Mouse (Mus musculus) lung, embryonic 15.5 days (tissue): Measurements from ENCODE around the gene Moxd1. TPM values are rescaled to one million over a fixed set of nuclear protein-coding genes. Genes with fewer than 3 reads are reported as not detected.
"Not testable (repeated sequence)": the region's sequence is repeated elsewhere in the genome, so short reads cannot be mapped to it uniquely, and the experiment has no call there.

Source experiments
- ATAC-seq: fragments of 200-750 bp; cut with Nextera tagmentation; 2 replicates; pipeline ENCODE4 v1.8.0; 2017; ENCODE audit warnings: moderate number of reproducible peaks, borderline replicate concordance; ENCODE audit not compliant: low FRiP score, low TSS enrichment; ENCODE audit errors: extremely low read depth
- H3K27ac ChIP-seq: fragments of 300-500 bp; sonication (generic); 2 replicates; pipeline ENCODE4 v1.5.1; 2015; ENCODE audit warnings: moderate library complexity, mild to moderate bottlenecking, inconsistent platforms
- H3K27me3 ChIP-seq: fragments of 300-500 bp; sonication (generic); 2 replicates; pipeline ENCODE4 v1.6.1; 2015; ENCODE audit warnings: inconsistent platforms
- H3K36me3 ChIP-seq: fragments of 300-500 bp; sonication (generic); 2 replicates; pipeline ENCODE4 v1.6.1; 2015; ENCODE audit warnings: inconsistent platforms
- H3K4me1 ChIP-seq: fragments of 300-500 bp; sonication (generic); 2 replicates; pipeline ENCODE4 v1.6.1; 2015; ENCODE audit warnings: inconsistent platforms
- H3K4me2 ChIP-seq: fragments of 300-500 bp; sonication (generic); 2 replicates; pipeline ENCODE4 v1.6.1; 2015; ENCODE audit warnings: inconsistent platforms, mild to moderate bottlenecking, moderate library complexity
- H3K4me3 ChIP-seq: fragments of 300-500 bp; sonication (generic); 2 replicates; pipeline ENCODE4 v1.5.1; 2015; ENCODE audit warnings: mild to moderate bottlenecking, inconsistent platforms
- H3K9ac ChIP-seq: fragments of 300-500 bp; sonication (generic); 2 replicates; pipeline ENCODE4 v1.6.1; 2015; ENCODE audit warnings: inconsistent platforms
- H3K9me3 ChIP-seq: fragments of 300-500 bp; sonication (generic); 2 replicates; pipeline ENCODE4 v1.6.1; 2016; ENCODE audit warnings: inconsistent platforms
- WGBS: fragments of 180-500 bp; shearing (Covaris S2); methylation state at CpG from one replicate; pipeline ENCODE4 v1.1.7; 2015; 5-methylcytosine and 5-hydroxymethylcytosine counted together
- polyA plus RNA-seq: library from polyadenylated mRNA; unstranded; fragments of >200 nt; fragmentation: Nextera tagmentation; extraction: Ambion mirVana; gene quantifications from 2 replicates; pipeline ENCODE4 v1.2.1, GENCODE M21; 2015

Gene Moxd1
- polyA plus RNA-seq, 1 experiment from 2014 or later = 6.7 TPM

DNA sequence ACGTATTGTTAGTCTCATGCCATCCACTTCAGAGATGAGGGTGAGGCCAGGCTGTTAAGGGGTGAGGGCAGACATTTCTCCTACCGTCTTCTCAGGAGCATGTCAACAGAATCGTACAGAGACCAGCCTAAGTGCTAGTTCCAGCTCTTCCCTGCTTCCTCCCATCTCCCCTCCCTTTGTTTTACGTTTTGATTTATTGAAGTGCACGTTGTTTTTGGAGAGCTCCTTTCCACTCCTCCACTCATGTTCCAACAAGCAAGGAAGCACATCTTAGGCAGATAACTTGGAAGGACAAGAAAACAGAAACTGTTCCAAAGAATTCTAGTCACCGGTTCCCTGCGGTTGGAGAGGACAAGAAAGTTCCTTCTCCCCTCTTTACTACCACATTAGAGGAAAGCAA, 52.9 kb downstream of the Moxd1 start:
- no peaks in the 10 kb centered on the region for H3K27me3 ChIP-seq
- WGBS = 28% methylated on average over 7 of the region's 7 CpGs
- H3K36me3 ChIP-seq = no peaks in the 10 kb centered on the region
- H3K4me1 ChIP-seq = 0 out of 2 replicates have a peak, but pooled peaks cover under 1% of the 10 kb centered on the region
- no peak overlapping the region for H3K4me3 ChIP-seq
- H3K9me3 ChIP-seq = no peaks in the 10 kb centered on the region
- no peak overlapping the region for H3K27ac ChIP-seq
- no peak overlapping the region for H3K9ac ChIP-seq
- H3K4me2 ChIP-seq = no peak overlapping the region
- ATAC-seq = no peak

- WGBS = 36% methylated on average over 5 of the region's 5 CpGs
- H3K36me3 ChIP-seq = no peaks in the 10 kb centered on the region
- H3K4me1 ChIP-seq = no peaks in the 10 kb centered on the region
- H3K9me3 ChIP-seq = no peaks in the 10 kb centered on the region
- H3K4me3 ChIP-seq = no peak overlapping the region
- H3K4me2 ChIP-seq = no peak overlapping the region
- no peak for ATAC-seq
- H3K27ac ChIP-seq = no peak overlapping the region
- H3K9ac ChIP-seq = no peak overlapping the region
- no peaks in the 10 kb centered on the region for H3K27me3 ChIP-seq
Measured at GRCm38 (mm10) chr10:24282650-24283049, 59.3 kb downstream of the Moxd1 start.

DNA sequence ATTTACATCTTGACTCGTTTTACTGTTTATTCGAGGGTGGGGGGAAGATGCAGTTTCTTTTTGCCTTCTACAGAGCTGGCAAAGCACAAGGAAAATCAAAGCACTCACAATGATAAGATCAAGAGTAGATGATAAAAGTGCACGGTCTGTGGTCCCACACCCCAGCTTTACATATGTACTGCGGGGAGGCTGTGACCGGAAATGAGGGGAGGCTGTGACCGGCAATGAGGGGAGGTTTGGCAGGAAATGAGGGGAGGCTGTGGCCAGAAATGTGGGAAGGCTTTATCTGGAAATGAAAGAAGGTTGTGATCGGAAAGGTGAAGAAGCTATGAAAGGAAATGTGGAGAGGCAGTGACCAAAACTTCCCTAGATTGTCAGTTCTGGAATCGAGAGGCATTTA, 68.3 kb downstream of the Moxd1 start:
- 47% methylated on average over 8 of the region's 8 CpGs for WGBS
- H3K27me3 ChIP-seq = no peaks in the 10 kb centered on the region
- H3K4me2 ChIP-seq = no peak overlapping the region
- H3K36me3 ChIP-seq = no peaks in the 10 kb centered on the region
- H3K4me1 ChIP-seq = no peaks in the 10 kb centered on the region
- no peaks in the 10 kb centered on the region for H3K9me3 ChIP-seq
- H3K27ac ChIP-seq = no peak overlapping the region
- H3K4me3 ChIP-seq = no peak overlapping the region
- H3K9ac ChIP-seq = no peak overlapping the region
- no peak for ATAC-seq

- WGBS = 90% methylated on average over 1 of the region's 1 CpGs
- Histone ChIP-seq H3K9ac (no peak overlapping the region), H3K27ac (no peak overlapping the region), H3K9me3 (no peaks in the 10 kb centered on the region), H3K4me1 (no peaks in the 10 kb centered on the region), H3K36me3 (no peaks in the 10 kb centered on the region), H3K4me2 (no peak overlapping the region), H3K27me3 (no peaks in the 10 kb centered on the region), H3K4me3 (no peak overlapping the region)
- ATAC-seq = no peak
Measured at GRCm38 (mm10) chr10:24292671-24293070, 69.4 kb downstream of the Moxd1 start.

DNA sequence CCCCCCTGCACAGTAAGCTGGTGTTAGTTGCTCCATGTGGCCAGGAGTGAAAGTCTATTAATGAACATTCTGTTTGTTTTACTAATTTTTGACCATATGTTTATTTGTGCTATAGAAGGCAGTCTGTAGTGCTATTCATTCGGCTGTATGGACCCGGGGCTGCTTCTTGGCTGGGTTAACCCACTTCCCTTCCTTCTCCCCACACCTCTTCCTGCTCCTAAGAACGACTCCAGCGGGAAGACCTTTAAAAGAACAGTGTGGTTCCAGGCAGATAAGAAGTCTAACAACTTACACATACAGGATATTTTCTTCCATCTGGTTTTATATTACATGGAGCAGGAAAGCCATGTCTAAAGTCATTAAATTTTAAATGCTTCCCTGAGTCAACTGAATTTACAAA, 73.3 kb downstream of the Moxd1 start:
- Histone ChIP-seq H3K9me3 (no peaks in the 10 kb centered on the region), H3K4me3 (no peak overlapping the region), H3K9ac (no peak overlapping the region), H3K4me2 (no peak overlapping the region), H3K27me3 (no peaks in the 10 kb centered on the region), H3K36me3 (no peaks in the 10 kb centered on the region), H3K4me1 (no peaks in the 10 kb centered on the region), H3K27ac (no peak overlapping the region)
- no peak for ATAC-seq
- 31% methylated on average over 4 of the region's 4 CpGs for WGBS

DNA sequence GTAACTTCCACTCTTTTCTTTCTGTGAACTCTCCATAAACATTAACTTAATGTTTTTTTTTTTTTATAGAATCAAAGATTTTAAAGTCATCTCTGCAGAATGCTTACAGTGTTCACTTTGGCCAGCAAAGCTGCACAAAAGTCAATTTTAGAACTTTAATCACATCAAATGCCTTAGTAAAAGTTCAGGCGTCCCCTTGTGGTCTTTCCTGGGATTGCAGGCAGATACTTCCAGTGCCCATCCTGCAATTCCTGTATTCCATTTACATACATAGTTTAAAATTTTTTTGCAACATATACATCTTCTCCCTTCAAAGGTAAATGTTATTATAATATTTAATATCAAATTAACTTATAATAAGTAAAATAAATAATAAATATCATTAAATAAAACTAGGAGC, 74.5 kb downstream of the Moxd1 start:
- Histone ChIP-seq H3K36me3 (no peaks in the 10 kb centered on the region), H3K4me3 (no peak overlapping the region), H3K4me1 (no peaks in the 10 kb centered on the region), H3K9ac (no peak overlapping the region), H3K27ac (no peak overlapping the region), H3K27me3 (no peaks in the 10 kb centered on the region), H3K9me3 (no peaks in the 10 kb centered on the region), H3K4me2 (no peak overlapping the region)
- ATAC-seq = no peak
- 0% methylated on average over 1 of the region's 1 CpGs for WGBS

- no peak overlapping the region for H3K27ac ChIP-seq
- no peaks in the 10 kb centered on the region for H3K9me3 ChIP-seq
- H3K27me3 ChIP-seq = no peaks in the 10 kb centered on the region
- H3K36me3 ChIP-seq = no peaks in the 10 kb centered on the region
- ATAC-seq = no peak
- no peak overlapping the region for H3K9ac ChIP-seq
- WGBS = 46% methylated on average over 2 of the region's 2 CpGs
- no peaks in the 10 kb centered on the region for H3K4me1 ChIP-seq
- no peak overlapping the region for H3K4me2 ChIP-seq
- H3K4me3 ChIP-seq = no peak overlapping the region
Measured at GRCm38 (mm10) chr10:24298260-24299244, 75.2 kb downstream of the Moxd1 start.

DNA sequence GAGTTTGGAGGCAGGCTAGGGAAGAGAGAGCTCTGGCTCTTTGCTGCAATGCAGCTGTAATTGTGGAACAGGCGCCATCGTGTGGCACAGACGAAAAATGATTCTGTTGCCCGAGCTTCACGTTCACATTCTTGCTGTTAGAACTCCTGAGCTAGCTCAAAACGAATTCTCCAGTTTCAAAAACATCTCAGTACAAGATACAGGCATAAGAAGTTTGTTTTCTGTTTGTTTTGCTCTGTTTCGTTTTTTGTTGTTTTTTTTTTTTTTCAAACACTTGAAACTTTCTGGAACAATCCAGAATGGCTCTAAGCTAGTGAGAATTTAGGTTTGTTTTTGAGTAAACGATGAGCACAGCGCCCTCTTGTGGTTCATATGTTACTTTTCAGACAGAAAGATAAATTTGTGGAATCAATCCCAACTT, 88.9 kb downstream of the Moxd1 start:
- H3K9ac ChIP-seq = no peak overlapping the region
- H3K9me3 ChIP-seq = no peaks in the 10 kb centered on the region
- no peak; the same call in 1 of the 2 replicates for ATAC-seq
- WGBS = 1% methylated on average over 9 of the region's 9 CpGs
- H3K4me1 ChIP-seq = peaks cover 4% of the 10 kb centered on the region
- peak overlapping the region; percentile 43 for H3K4me2 ChIP-seq
- H3K4me3 ChIP-seq = peak overlapping the region; percentile 24
- no peak overlapping the region for H3K27ac ChIP-seq
- no peaks in the 10 kb centered on the region for H3K27me3 ChIP-seq
- H3K36me3 ChIP-seq = no peaks in the 10 kb centered on the region

DNA sequence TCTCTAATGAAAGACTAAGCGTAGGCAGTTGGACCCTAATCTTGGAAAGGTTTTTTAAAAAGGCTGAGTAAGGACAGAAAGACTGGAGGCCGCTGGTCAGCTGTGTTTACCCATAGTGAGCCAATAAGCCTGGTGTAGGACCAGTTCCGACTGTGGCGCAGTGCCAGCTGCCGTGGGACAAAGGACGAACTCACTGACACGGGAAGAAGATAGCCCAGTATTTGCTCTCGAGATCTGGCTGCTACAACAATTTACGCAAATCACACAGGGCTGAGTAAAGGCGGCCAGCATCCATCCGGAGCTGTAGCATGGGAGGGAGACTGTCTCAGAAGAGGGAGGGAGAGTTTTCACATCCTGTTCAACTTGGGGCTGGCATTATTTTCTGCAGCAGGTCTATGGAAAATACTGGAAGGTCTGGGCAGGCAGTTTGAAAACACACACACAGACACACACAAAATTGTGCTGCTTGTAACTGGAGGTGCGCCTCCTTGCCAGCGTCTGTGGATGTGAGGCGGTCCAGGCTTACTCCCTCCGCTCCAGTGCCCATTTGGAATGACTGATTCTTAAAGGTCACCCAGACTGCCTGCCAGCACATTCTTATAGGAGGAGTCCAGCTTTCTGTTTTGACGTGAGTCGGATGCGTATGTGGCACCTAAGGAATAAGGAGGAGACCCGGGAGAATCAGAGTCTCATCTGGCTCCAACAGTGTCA, 94.0 kb downstream of the Moxd1 start:
- Histone ChIP-seq H3K36me3 (no peaks in the 10 kb centered on the region), H3K4me3 (no peak overlapping the region), H3K27me3 (no peaks in the 10 kb centered on the region), H3K27ac (no peak overlapping the region), H3K9me3 (no peaks in the 10 kb centered on the region), H3K4me2 (peak overlapping the region; percentile 26; the same call in 1 of the 2 replicates), H3K9ac (no peak overlapping the region), H3K4me1 (peaks cover 8% of the 10 kb centered on the region)
- ATAC-seq = no peak
- 30% methylated on average over 19 of the region's 19 CpGs for WGBS

- no peak for ATAC-seq
- no peaks in the 10 kb centered on the region for H3K27me3 ChIP-seq
- WGBS = 67% methylated on average over 3 of the region's 3 CpGs
- no peaks in the 10 kb centered on the region for H3K9me3 ChIP-seq
- H3K4me3 ChIP-seq = no peak overlapping the region
- H3K36me3 ChIP-seq = no peaks in the 10 kb centered on the region
- no peak overlapping the region for H3K9ac ChIP-seq
- no peak overlapping the region for H3K27ac ChIP-seq
- no peak overlapping the region for H3K4me2 ChIP-seq
- peaks cover 8% of the 10 kb centered on the region for H3K4me1 ChIP-seq
Measured at GRCm38 (mm10) chr10:24320326-24320725, 97.0 kb downstream of the Moxd1 start.

DNA sequence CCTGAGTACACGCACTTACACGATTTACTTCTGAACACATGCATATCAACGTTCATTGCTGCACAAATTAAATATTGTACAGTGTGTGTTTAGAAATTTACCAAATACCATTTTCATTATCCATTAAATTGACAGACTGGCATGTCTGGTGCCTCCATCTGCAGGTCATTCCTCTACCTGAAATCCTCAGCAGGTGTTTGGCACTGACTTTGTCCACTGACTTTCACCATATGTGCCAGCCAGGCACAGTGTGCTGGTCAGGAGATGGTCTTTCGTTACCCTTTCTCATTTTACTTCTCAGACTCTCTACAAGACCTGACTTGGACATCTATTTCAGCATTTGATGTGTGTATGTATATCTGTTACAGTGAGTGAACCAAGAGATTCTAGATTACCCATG, 99.7 kb downstream of the Moxd1 start:
- no peak for ATAC-seq
- WGBS = 80% methylated on average over 4 of the region's 4 CpGs
- no peak overlapping the region for H3K27ac ChIP-seq

GRCm38 (mm10) chr10:24327265-24327664, 103.9 kb downstream of the Moxd1 start:
- WGBS = 51% methylated on average over 8 of the region's 8 CpGs

More for the DNA sequence above, 99.7 kb downstream of the Moxd1 start:
- no peaks in the 10 kb centered on the region for H3K36me3 ChIP-seq
- H3K27me3 ChIP-seq = no peaks in the 10 kb centered on the region
- no peaks in the 10 kb centered on the region for H3K9me3 ChIP-seq
- H3K9ac ChIP-seq = no peak overlapping the region
- H3K4me3 ChIP-seq = no peak overlapping the region
- H3K4me2 ChIP-seq = no peak overlapping the region
- no peaks in the 10 kb centered on the region for H3K4me1 ChIP-seq

More at GRCm38 (mm10) chr10:24327265-24327664, 103.9 kb downstream of the Moxd1 start:
- H3K4me1 ChIP-seq, H3K27me3 ChIP-seq, ATAC-seq, H3K36me3 ChIP-seq, H3K9ac ChIP-seq, H3K4me2 ChIP-seq, H3K4me3 ChIP-seq, H3K9me3 ChIP-seq, H3K27ac ChIP-seq: not testable (repeated sequence)
